10 mouse cellular contexts compared by ENCODE assay signal in genomic region chr16:22554996-22555395, GRCm38 (mm10).
A peak's percentile ranks its signal among the peaks of the same experiment; 100 is the strongest.
DNase-seq lines count a peak whose midpoint lies in the region; ATAC-seq and TF ChIP-seq lines count a peak whose summit lies in the region.
"Had no signal": no experiment of that assay in that cellular context is flagged by ENCODE, and none has a peak within 500 bp of the region (broad histone marks: within the 10 kb centered on the region; RNA-seq: fewer than 3 reads in every experiment).

No protein-coding gene starts in this region.

- 0 out of 2 replicates have a peak, but pooled peaks cover 6% of the 10 kb centered on the region for H3K36me3 ChIP-seq in intestine, postnatal 0 days (ENCODE audit: control insufficient read depth, insufficient read depth)
- H3K36me3 ChIP-seq in intestine, embryonic 16.5 days (ENCODE audit: control insufficient read depth, insufficient read depth, low read length), result no peaks in the 10 kb centered on the region
- H3K36me3 ChIP-seq in ES-E14 (ENCODE audit: control insufficient read depth, insufficient read depth, low read length, poor library complexity, severe bottlenecking), result no peaks in the 10 kb centered on the region
- no peaks in the 10 kb centered on the region for H3K36me3 ChIP-seq in heart, embryonic 11.5 days (ENCODE audit: control insufficient read depth, insufficient read depth, low read length)
- H3K36me3 ChIP-seq: heart, embryonic 12.5 days had no signal

- no peak for ATAC-seq in intestine, postnatal 0 days
- no peak for ATAC-seq in intestine, embryonic 16.5 days
- ATAC-seq in granulocyte monocyte progenitor cell, adult 5-6 weeks (replicated peaks; ENCODE audit: poor library complexity, severe bottlenecking), result peak; percentile 52; the same call in 1 of the 2 replicates
- no peak for ATAC-seq in heart, embryonic 11.5 days (replicated peaks; ENCODE audit: insufficient number of reproducible peaks, low FRiP score, low TSS enrichment)

- no peak overlapping the region for H3K27ac ChIP-seq in intestine, postnatal 0 days (ENCODE audit: low read depth, low read length)
- H3K27ac ChIP-seq in intestine, embryonic 16.5 days (ENCODE audit: low read length), result no peak overlapping the region
- H3K27ac ChIP-seq in ES-E14 (ENCODE audit: insufficient read depth, low read depth, low read length, poor library complexity, severe bottlenecking), result no peak overlapping the region
- no peak overlapping the region for H3K27ac ChIP-seq in heart, embryonic 11.5 days (ENCODE audit: low read depth, low read length)

- WGBS in intestine, postnatal 0 days, result 67% methylated on average over 2 of the region's 2 CpGs
- WGBS in intestine, embryonic 16.5 days, result 61% methylated on average over 2 of the region's 2 CpGs
- 46% methylated on average over 2 of the region's 2 CpGs for WGBS in heart, embryonic 11.5 days (ENCODE audit: insufficient replicate concordance)

- peak; percentile 66 for TF ChIP-seq CTCF in intestine, postnatal 0 days (IDR thresholded peaks at IDR 0.05; ENCODE audit: low read depth)

- no peak overlapping the region for H3K4me3 ChIP-seq in intestine, postnatal 0 days (ENCODE audit: low read depth, low read length)
- no peak overlapping the region for H3K4me3 ChIP-seq in intestine, embryonic 16.5 days (ENCODE audit: low read length)
- H3K4me3 ChIP-seq in ES-E14 (ENCODE audit: insufficient read depth in 1 of 2, low read depth in 1 of 2, low read length in 2 of 2, poor library complexity in 1 of 2, severe bottlenecking in 1 of 2), result no peak overlapping the region
- H3K4me3 ChIP-seq in heart, embryonic 11.5 days (ENCODE audit: low read depth, low read length), result no peak overlapping the region
- H3K4me3 ChIP-seq: heart, embryonic 12.5 days had no signal

- H3K4me2 ChIP-seq in intestine, postnatal 0 days (replicated peaks; ENCODE audit: low read depth), result no peak overlapping the region
- H3K4me2 ChIP-seq in intestine, embryonic 16.5 days (ENCODE audit: low read depth, low read length), result no peak overlapping the region
- no peak overlapping the region for H3K4me2 ChIP-seq in heart, embryonic 11.5 days
- H3K4me2 ChIP-seq: heart, embryonic 12.5 days had no signal

- H3K27me3 ChIP-seq in intestine, postnatal 0 days (replicated peaks; ENCODE audit: control insufficient read depth, insufficient read depth, low read length), result no peaks in the 10 kb centered on the region
- H3K27me3 ChIP-seq in intestine, embryonic 16.5 days (replicated peaks; ENCODE audit: control insufficient read depth, insufficient read depth, low read length), result no peaks in the 10 kb centered on the region
- no peaks in the 10 kb centered on the region for H3K27me3 ChIP-seq in heart, embryonic 11.5 days (ENCODE audit: control insufficient read depth, insufficient read depth, low read length)
- H3K27me3 ChIP-seq: heart, embryonic 12.5 days had no signal

- H3K9ac ChIP-seq in intestine, postnatal 0 days (ENCODE audit: low read depth, low read length), result no peak overlapping the region
- H3K9ac ChIP-seq in intestine, embryonic 16.5 days (ENCODE audit: low read depth, low read length), result no peak overlapping the region
- H3K9ac ChIP-seq in ES-E14 (ENCODE audit: insufficient read depth, low read depth, low read length, poor library complexity, severe bottlenecking), result no peak overlapping the region
- no peak overlapping the region for H3K9ac ChIP-seq in heart, embryonic 11.5 days (ENCODE audit: low read depth, low read length)
- H3K9ac ChIP-seq: heart, embryonic 12.5 days had no signal

- in situ Hi-C loops in ES-E14 (cut with MboI; ENCODE audit: low sequenced_read_pairs in 2 of 2, unreplicated experiment in 2 of 2), result loop anchor here in 1 of 2 experiments (25.0 kb wide), 1 partner anchor 243 kb away; no protein-coding TSS in a partner anchor

- DNase-seq in A20 (ENCODE audit: low read depth, low spot score) (peak; percentile 68), ES-E14 (ENCODE audit: low read depth, low spot score) (peak; percentile 64)
- no peak for DNase-seq in urinary bladder, postnatal 25 days (ENCODE audit: low spot score)
- no peak for DNase-seq in gastrocnemius, postnatal 10 days
- DNase-seq: cerebellum, adult 9-10 months had no signal

- H3K9me3 ChIP-seq in intestine, postnatal 0 days (ENCODE audit: control insufficient read depth), result no peaks in the 10 kb centered on the region
- H3K9me3 ChIP-seq in intestine, embryonic 16.5 days (ENCODE audit: control insufficient read depth, low read length), result no peaks in the 10 kb centered on the region
- no peaks in the 10 kb centered on the region for H3K9me3 ChIP-seq in ES-E14 (ENCODE audit: control insufficient read depth, insufficient read depth, low read depth, low read length)
- H3K9me3 ChIP-seq in heart, embryonic 11.5 days (replicated peaks; ENCODE audit: control insufficient read depth, low read length), result no peaks in the 10 kb centered on the region
- H3K9me3 ChIP-seq: heart, embryonic 12.5 days had no signal

- H3K4me1 ChIP-seq in intestine, postnatal 0 days (replicated peaks; ENCODE audit: control insufficient read depth, insufficient read depth, low read length), result no peaks in the 10 kb centered on the region
- H3K4me1 ChIP-seq in intestine, embryonic 16.5 days (ENCODE audit: control insufficient read depth, insufficient read depth, low read length), result peaks cover 7% of the 10 kb centered on the region; the same call in 1 of the 2 replicates
- peaks cover 0 to 7% of the 10 kb centered on the region in 2 experiments; a peak in 1 of 4 replicates for H3K4me1 ChIP-seq in ES-E14 (ENCODE audit: control insufficient read depth in 2 of 2, insufficient read depth in 2 of 2, low read length in 2 of 2, poor library complexity in 1 of 2)
- peaks cover 23% of the 10 kb centered on the region for H3K4me1 ChIP-seq in heart, embryonic 11.5 days (ENCODE audit: control insufficient read depth, insufficient read depth, low read length)

TF ChIP-seq in ES-E14, 5 proteins besides CTCF, POLR2A, EP300 and RAD21:
- no peak for TF ChIP-seq HCFC1 (IDR thresholded peaks at IDR 0.05; ENCODE audit: borderline replicate concordance, insufficient read depth, low read length)
- TF ChIP-seq ZC3H11A (IDR thresholded peaks at IDR 0.05; ENCODE audit: borderline replicate concordance, low read depth, low read length), result peak; percentile 82; the same call in 1 of the 2 replicates

Comparison
In these comparisons a context has a peak if more than half of its experiments do, and no peak if none do; other contexts are left out.
1. DNase-seq: peak in A20 (single experiment) and ES-E14 (single experiment); none in urinary bladder, postnatal 25 days (single experiment) and gastrocnemius, postnatal 10 days (single experiment).